Mouse (Mus musculus) spleen, postnatal 4 days (tissue): Measurements from ENCODE around the gene Vac14.

ENCODE experiments used
- DNase-seq, 2 experiments: peaks; one replicate each; pipeline ENCODE4 v3.0.0; 2022; ENCODE audit warnings: low spot score in 2 of 2

Vac14 gene

GRCm38 (mm10) chr8:110717131-110717530, 98.7 kb downstream of the Vac14 start:
- DNase-seq = no peak

GRCm38 (mm10) chr8:110718209-110718968, 100.0 kb downstream of the Vac14 start:
- no peak for DNase-seq

GRCm38 (mm10) chr8:110718969-110719670, 100.7 kb downstream of the Vac14 start:
- DNase-seq = no peak

GRCm38 (mm10) chr8:110719898-110720653, 101.7 kb downstream of the Vac14 start:
- DNase-seq = no peak

GRCm38 (mm10) chr8:110720685-110721598, 102.6 kb downstream of the Vac14 start, which contains the start of gene Mtss1l:
TSS of gene Mtss1l (plus strand) at chr8:110721476.
- no peak for DNase-seq

GRCm38 (mm10) chr8:110721606-110722413, 103.4 kb downstream of the Vac14 start:
- no peak for DNase-seq

- no peak for DNase-seq
Measured at GRCm38 (mm10) chr8:110722414-110723011, 104.1 kb downstream of the Vac14 start.

GRCm38 (mm10) chr8:110724493-110724892, 106.1 kb downstream of the Vac14 start:
- no peak for DNase-seq

- DNase-seq = no peak
Measured at GRCm38 (mm10) chr8:110725084-110725838, 106.9 kb downstream of the Vac14 start.

- peak in 1 of 2 experiments; percentile 80 for DNase-seq
Measured at GRCm38 (mm10) chr8:110726893-110727292, 108.5 kb downstream of the Vac14 start.

- no peak for DNase-seq
Measured at GRCm38 (mm10) chr8:110731346-110731859, 113.0 kb downstream of the Vac14 start.

- DNase-seq = no peak
Measured at GRCm38 (mm10) chr8:110733036-110733435, 114.7 kb downstream of the Vac14 start.

- no peak for DNase-seq
Measured at GRCm38 (mm10) chr8:110738591-110739195, 120.3 kb downstream of the Vac14 start.

GRCm38 (mm10) chr8:110740629-110741175, 122.3 kb downstream of the Vac14 start:
- DNase-seq = no peak

- no peak for DNase-seq
Measured at GRCm38 (mm10) chr8:110741816-110742451, 123.5 kb downstream of the Vac14 start.

- no peak for DNase-seq
Measured at GRCm38 (mm10) chr8:110742452-110742818, 124.0 kb downstream of the Vac14 start.

GRCm38 (mm10) chr8:110745162-110745561, 126.8 kb downstream of the Vac14 start:
- no peak for DNase-seq

GRCm38 (mm10) chr8:110746661-110747060, 128.3 kb downstream of the Vac14 start:
- DNase-seq = no peak
